Mouse (Mus musculus) myocyte (in vitro differentiated cells): Measurements from ENCODE around the gene P2ry4.

Source experiments
- CEBPB ChIP-seq: IDR thresholded peaks from 2 replicates; pipeline ENCODE4 v1.6.1; 2011; ENCODE audit warnings: mild to moderate bottlenecking, moderate library complexity; ENCODE audit not compliant: poor library complexity, insufficient read depth, severe bottlenecking
- E2F4 ChIP-seq: IDR thresholded peaks from one replicate; pipeline ENCODE4 v1.6.1; 2011; ENCODE audit warnings: mild to moderate bottlenecking, control low read depth, moderate library complexity; ENCODE audit not compliant: insufficient read depth
- MAX ChIP-seq: IDR thresholded peaks from one replicate; pipeline ENCODE4 v1.6.1; 2011; ENCODE audit warnings: low read depth, mild to moderate bottlenecking, control low read depth
- POLR2A ChIP-seq: IDR thresholded peaks from one replicate; pipeline ENCODE4 v1.6.1; 2011; ENCODE audit warnings: low read depth, mild to moderate bottlenecking, control low read depth, moderate library complexity; ENCODE audit not compliant: insufficient read length
- TCF12 ChIP-seq: IDR thresholded peaks from one replicate; pipeline ENCODE4 v1.6.1; 2011; ENCODE audit warnings: mild to moderate bottlenecking, control low read depth; ENCODE audit not compliant: poor library complexity, insufficient read depth, severe bottlenecking
- TCF3 ChIP-seq: IDR thresholded peaks from one replicate; pipeline ENCODE4 v1.6.1; 2011; ENCODE audit warnings: low read depth, control low read depth; ENCODE audit not compliant: insufficient read length
- USF1 ChIP-seq: IDR thresholded peaks from one replicate; pipeline ENCODE4 v1.6.1; 2011; ENCODE audit warnings: low read depth, mild to moderate bottlenecking, control low read depth, moderate library complexity

DNA sequence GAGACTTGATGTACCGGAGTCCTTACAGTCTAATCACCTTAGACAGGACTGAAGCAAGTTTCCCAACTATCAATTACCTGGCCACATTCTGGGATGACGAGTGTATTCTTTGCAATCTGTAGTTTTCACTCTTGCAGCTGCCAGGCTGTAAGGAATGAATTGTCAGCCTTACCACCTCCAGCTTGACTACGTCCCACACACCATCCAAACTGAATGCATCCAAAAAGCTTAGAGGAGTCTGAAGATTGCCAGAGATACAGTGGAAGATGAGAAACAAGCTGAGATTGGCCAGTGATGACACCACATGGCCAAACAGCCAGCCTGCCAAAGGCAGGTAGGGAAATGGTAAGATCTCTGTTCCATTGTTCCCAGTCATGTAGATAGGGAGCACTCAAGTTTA, 29.0 kb downstream of the P2ry4 start:
- no peak for TF ChIP-seq POLR2A
- no peak for TF ChIP-seq TCF12
- no peak for TF ChIP-seq USF1
- TF ChIP-seq TCF3 = no peak
- TF ChIP-seq CEBPB = no peak
- TF ChIP-seq MAX = no peak
- no peak for TF ChIP-seq E2F4
